Mouse (Mus musculus) right cerebral cortex, adult 18-20 months (tissue): ENCODE measurements around the gene Col1a2.

Experiments
- DNase-seq: peaks from one replicate; pipeline ENCODE4 v3.0.0; 2022; ENCODE audit warnings: mixed read lengths

Col1a2 gene

DNA sequence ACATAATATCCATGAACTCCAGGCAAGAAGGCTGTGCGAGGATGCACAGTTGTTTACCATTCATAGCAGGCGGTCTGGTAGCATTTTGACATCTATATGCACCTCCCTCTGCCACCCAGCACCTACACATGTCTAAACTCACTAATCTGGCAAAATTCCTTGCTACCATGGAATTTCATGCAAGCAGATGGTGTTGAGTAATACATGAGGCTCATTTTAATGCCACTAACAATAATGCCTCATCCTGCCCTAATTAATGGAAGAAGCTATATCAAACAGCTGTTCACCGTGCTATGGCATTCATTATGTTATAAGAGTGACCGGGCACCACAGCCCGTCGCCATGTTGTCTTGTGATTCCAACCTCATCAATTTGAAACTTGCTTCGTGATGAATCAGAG lies 23.8 kb downstream of the Col1a2 start:
- no peak for DNase-seq

- no peak for DNase-seq
Measured at GRCm38 (mm10) chr6:4530986-4531385, 26.4 kb downstream of the Col1a2 start.

GRCm38 (mm10) chr6:4532898-4533297 lies 28.3 kb downstream of the Col1a2 start:
- DNase-seq = no peak

DNA sequence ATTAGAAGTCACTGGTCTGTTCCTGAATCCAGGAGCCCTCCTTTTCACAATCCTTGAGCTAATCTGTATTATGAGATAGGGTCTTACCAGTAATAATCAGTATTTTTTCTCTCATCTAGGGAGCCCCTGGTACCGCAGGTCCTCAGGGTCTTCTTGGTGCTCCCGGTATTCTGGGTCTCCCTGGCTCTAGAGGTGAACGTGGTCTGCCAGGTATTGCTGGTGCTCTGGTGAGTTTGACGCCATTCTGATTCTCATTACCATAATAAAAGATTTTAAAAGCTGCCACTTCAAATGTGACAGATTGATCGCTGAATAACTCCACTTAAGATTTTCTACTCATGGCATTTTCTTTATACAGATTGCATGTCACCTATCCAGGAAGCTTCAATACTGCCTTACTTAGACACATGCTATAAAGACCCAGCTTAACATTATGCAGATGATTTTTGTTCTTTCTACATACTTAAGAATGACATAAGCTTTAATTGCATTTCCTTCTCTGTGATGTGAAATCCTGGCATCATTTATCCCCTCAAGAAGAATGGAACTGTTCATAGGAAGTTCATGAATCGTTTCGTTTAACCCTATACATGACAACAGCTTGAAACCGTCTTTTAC lies 30.0 kb downstream of the Col1a2 start:
- no peak for DNase-seq

- DNase-seq = no peak
Measured at GRCm38 (mm10) chr6:4541926-4542715, 37.5 kb downstream of the Col1a2 start.

DNA sequence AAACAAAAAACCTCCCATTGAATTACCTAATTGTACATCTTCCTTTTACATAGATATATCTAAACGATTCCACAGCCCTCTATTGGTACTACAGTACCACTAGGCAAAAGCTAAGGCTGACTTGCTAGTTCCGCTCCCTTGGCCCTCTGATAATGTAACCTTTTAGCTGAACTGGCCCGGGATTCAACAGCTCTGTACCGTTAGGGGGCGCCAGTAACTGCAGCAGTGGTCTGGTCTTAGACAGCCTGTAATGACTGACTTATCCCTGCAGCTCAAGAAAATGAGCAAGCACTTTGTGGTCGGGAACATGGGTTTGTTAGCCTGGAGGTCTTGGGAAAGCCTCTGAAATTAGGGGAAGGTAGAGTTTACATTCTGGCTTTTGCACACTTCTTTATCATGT lies 39.9 kb downstream of the Col1a2 start:
- no peak for DNase-seq

DNA sequence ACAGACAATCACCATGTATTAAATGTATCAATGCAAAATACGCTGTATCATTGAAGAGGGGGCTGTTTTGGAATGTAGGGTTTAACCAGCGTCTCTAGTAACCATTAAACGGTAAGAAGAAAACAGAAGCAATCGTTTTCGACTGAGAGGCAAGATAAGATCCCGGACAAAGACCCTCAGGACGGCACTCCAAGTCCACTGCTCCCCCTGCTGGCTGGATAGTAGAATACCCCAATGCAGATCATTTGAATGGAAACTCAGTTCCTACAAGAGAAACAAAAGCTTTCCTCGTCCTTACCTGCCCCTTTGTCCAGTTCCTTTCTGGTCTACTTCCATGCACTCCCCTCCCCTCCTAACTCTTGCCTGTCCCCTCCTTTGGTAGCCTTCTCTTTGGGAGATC lies 41.1 kb downstream of the Col1a2 start:
- peak; percentile 51 for DNase-seq

DNA sequence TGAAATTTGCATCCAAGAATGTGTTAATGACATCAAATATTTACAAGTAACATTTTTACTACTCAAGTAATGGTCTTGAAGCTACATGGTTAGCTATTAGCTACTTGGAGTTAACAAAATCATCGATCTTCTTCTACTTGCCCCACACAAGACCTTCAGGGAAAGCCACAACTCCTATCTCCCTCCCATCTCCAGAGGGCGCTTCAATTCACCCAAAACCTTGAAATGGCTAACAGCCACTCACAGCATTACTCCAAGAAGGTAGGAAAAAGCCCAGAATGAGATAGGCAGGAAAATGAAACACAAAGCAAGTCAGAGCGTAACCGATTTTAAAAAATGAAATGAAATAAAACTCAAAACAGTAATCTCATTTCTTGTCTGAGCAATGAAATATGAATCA lies 44.3 kb downstream of the Col1a2 start:
- DNase-seq = no peak

- DNase-seq = no peak
Measured at GRCm38 (mm10) chr6:4549846-4550548, 45.4 kb downstream of the Col1a2 start.

- DNase-seq = no peak
Measured at GRCm38 (mm10) chr6:4550549-4550915, 45.9 kb downstream of the Col1a2 start.

- DNase-seq = no peak
Measured at GRCm38 (mm10) chr6:4555366-4555765, 50.8 kb downstream of the Col1a2 start.

- no peak for DNase-seq
Measured at GRCm38 (mm10) chr6:4557086-4557485, 52.5 kb downstream of the Col1a2 start.

DNA sequence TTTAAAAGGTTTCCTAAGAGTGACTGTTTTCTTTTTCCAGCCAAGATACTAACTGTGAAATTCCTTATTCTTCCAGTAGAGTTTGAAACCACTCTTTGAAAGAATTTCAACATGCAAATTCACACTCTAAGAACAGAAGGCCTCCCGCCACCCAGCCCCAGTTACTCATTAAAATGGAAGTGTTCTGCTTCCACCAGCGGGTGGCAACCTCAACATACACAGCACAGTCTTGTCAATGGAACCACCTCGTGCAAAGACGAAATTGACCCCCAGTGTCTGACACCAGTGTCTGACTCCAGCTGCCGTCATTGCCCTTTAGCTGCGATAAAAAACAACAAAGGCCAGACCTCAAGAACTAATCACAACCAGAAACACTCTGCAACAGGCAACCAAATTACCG lies 53.1 kb downstream of the Col1a2 start:
- DNase-seq = peak; percentile 33

DNA sequence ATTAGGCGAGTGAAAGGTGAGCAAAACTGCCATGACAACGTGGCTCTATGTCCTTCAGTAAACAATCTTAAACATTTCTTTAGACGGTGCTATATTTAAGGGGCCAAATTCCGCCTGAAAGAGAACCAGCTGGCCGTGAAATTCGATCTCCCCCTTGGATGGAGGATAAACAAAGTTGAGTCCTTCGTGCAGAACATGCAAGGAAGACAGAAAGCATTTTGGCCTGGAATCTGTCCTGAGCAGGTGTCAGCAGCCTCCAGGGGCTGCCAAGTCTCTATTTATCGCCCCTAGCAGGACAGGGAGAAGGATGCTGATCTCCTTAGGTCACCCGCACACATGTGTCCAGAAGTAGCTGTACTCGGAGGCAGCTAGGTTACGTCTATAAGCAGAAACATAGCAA lies 56.5 kb downstream of the Col1a2 start:
- no peak for DNase-seq

- DNase-seq = no peak
Measured at GRCm38 (mm10) chr6:4561621-4562020, 57.0 kb downstream of the Col1a2 start.

GRCm38 (mm10) chr6:4562401-4562800 lies 57.8 kb downstream of the Col1a2 start:
- no peak for DNase-seq

GRCm38 (mm10) chr6:4563477-4563876 lies 58.9 kb downstream of the Col1a2 start:
- no peak for DNase-seq

DNA sequence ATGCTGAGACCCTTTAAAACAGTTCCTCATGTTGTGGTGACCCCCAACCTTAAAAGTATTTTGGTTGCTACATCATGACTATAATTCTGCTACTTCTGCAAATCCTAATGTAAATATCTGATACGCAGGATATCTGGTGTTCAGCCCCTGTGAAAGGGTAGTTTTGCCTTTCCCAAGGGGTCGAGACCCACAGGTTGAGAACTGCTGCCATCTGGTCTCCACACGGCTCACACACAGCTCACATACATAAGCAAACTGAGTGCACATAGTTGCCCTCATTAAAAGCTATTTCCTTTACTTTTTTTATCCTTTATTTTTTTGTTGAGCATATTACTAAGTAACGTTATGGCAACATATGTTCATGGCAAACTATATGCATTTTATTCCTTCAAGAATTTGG lies 65.8 kb downstream of the Col1a2 start:
- no peak for DNase-seq

GRCm38 (mm10) chr6:4577756-4578155 lies 73.1 kb downstream of the Col1a2 start:
- no peak for DNase-seq

GRCm38 (mm10) chr6:4578343-4578742 lies 73.7 kb downstream of the Col1a2 start:
- no peak for DNase-seq

DNA sequence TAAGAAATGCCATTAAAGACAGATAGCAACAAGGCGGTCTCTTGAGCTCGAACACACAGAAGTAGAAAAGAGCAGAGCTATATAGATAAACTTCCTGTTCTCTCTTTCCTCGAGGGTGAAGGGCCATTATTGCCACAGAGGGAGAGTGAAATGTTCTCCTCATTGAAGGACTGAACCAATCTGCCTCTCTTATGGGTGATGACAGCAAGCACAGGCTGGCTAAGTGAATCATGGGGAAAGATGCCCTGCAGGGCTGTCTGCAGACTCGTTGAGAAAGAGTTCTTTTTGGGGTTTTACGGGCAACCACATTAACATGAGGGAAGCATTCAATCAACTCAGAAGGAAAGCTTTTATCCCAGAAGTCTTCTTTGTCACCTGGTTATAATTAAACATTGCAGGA lies 75.0 kb downstream of the Col1a2 start:
- DNase-seq = no peak

GRCm38 (mm10) chr6:4583485-4583884 lies 78.9 kb downstream of the Col1a2 start:
- DNase-seq = no peak

DNA sequence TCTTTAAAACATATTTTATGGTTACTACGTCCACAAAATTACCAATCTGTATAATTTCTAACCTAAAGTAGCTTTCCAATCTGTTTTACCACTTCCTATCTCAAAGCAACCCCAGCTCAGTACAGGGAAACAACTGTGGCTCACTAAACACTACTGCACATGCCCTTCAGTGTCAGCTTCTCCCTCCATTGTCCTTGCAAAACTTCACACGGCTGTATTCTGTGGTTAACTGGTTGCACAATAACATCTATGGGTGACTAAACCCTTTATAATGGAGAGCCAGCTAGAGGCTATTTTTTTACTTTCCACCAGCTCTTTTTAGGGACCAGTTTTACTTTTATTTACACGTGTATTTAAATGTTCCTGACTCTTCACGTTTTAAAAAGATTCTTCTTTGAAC lies 83.3 kb downstream of the Col1a2 start:
- DNase-seq = no peak

- no peak for DNase-seq
Measured at GRCm38 (mm10) chr6:4588722-4589121, 84.1 kb downstream of the Col1a2 start.
